Mouse (Mus musculus): ENCODE results near the gene Phf10.
"Not testable (repeated sequence)": the region's sequence is repeated elsewhere in the genome, so short reads cannot be mapped to it uniquely, and the experiment has no call there.

Phf10 gene

DNA sequence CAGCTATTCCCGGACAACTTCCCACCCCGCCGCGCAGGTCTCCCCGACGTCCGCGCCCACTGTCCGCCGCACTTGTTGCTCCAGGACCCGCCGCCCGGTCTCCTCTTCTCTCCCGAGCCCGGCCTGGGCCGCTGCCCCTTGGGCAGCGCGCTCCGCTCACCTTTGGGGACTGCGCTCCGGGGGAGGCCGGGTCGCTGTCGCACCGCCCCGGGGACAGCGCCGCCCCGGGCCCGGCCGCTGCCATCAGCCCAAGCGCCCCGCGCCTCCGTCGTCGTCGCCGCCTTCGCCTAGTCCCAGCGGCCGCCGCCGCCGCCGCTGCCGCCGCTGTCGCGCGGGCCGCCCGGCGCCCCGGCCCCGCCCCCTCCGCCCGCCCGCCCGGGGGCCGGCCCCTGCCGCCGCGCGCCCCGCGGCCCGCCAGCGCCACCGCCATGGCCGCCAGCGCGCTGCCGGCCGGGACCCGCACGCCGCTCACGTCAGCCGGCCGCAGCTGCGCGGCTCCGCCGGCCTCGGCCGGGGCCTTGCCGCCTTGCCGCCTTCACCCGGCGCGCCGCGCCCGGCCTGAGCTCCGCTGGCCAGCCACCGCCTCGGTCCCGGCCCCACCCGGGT is at the start of gene Phf10:
Gene Phf10, minus strand, starts transcription at position 323 of the 606 bp plus-strand sequence.
- peak; percentile 96 for DNase-seq

DNA sequence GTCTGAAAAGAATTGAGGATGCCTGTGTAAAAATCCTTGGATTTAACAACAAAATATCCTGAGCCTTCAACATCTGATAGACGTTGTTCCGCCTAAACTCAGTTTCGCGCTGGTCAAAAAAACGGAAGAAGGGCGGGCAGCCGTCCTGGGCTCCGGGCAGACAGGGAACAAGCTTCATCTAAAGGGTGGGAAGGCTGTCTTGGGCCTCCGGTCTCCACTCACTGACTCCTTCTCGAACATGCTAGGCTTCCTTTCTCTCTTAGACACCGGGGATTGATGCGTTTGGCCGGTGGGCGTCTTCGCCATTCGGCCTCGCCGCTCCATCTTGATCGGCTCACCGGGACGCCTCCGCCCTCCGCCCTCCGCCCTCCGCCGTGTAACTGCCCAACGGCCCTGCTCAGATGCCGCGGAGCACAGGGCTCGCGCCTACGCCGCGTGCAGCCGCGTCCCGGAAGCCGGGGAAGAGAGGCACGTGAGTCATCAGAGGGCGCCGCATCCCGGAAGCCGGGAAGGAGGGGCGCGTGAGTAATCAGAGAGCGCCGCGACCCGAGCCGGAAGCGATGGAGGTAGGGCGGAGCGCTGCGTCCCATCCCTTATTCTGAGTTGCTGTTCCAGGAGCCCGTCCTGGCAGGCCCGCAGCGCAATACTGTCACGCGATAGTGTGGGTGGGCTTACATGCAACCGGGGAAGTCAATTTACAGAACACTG is 48.8 kb upstream of the Phf10 start, which contains the start of gene Gm3435:
Gene Gm3435, plus strand, starts transcription at position 471 of the 708 bp plus-strand sequence.
- not testable (repeated sequence) for DNase-seq

GRCm38 (mm10) chr17:15009088-15009487 is 48.0 kb upstream of the Phf10 start:
- not testable (repeated sequence) for DNase-seq

- DNase-seq, result not testable (repeated sequence)
These were observed 39.0 kb upstream of the Phf10 start for GRCm38 (mm10) chr17:15000047-15000446.

DNA sequence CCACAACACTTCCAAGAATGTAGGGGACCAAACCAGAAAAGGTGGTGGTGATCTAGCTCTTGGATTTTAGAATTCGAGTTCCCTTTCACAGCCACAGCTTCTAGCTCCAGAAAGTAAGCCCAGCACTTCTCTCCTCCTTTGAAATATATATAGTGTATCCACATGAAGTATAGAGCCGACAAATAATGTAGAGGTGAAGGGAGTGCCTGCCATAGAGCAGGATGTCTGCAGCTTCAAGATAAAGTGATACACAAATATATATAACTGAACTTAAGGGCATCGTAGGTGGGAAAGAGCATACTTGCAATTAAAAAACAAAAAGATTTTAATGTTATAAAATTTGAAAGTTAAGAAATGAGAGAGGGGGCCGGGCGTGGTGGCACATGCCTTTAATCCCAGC is 33.1 kb upstream of the Phf10 start:
- not testable (repeated sequence) for DNase-seq

GRCm38 (mm10) chr17:14993139-14993832 is 32.2 kb upstream of the Phf10 start:
- not testable (repeated sequence) for DNase-seq

GRCm38 (mm10) chr17:14992522-14993138 is 31.6 kb upstream of the Phf10 start:
- not testable (repeated sequence) for DNase-seq

- DNase-seq, result peak; percentile 90
These were observed 29.1 kb upstream of the Phf10 start for GRCm38 (mm10) chr17:14990116-14990702.

DNA sequence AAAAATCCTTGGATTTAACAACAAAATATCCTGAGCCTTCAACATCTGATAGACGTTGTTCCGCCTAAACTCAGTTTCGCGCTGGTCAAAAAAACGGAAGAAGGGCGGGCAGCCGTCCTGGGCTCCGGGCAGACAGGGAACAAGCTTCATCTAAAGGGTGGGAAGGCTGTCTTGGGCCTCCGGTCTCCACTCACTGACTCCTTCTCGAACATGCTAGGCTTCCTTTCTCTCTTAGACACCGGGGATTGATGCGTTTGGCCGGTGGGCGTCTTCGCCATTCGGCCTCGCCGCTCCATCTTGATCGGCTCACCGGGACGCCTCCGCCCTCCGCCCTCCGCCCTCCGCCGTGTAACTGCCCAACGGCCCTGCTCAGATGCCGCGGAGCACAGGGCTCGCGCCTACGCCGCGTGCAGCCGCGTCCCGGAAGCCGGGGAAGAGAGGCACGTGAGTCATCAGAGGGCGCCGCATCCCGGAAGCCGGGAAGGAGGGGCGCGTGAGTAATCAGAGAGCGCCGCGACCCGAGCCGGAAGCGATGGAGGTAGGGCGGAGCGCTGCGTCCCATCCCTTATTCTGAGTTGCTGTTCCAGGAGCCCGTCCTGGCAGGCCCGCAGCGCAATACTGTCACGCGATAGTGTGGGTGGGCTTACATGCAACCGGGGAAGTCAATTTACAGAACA is 17.4 kb upstream of the Phf10 start, which contains the start of the genes 9030025P20Rik and Gm3417:
Gene 9030025P20Rik, plus strand, starts transcription at position 107 of the 677 bp plus-strand sequence.
Gene Gm3417, minus strand, starts transcription at position 429 of the 677 bp plus-strand sequence.
- DNase-seq, result not testable (repeated sequence)

GRCm38 (mm10) chr17:14977718-14978361 is 16.8 kb upstream of the Phf10 start:
- DNase-seq, result not testable (repeated sequence)

- DNase-seq, result not testable (repeated sequence)
These were observed 7.4 kb upstream of the Phf10 start for GRCm38 (mm10) chr17:14968373-14968913.

DNA sequence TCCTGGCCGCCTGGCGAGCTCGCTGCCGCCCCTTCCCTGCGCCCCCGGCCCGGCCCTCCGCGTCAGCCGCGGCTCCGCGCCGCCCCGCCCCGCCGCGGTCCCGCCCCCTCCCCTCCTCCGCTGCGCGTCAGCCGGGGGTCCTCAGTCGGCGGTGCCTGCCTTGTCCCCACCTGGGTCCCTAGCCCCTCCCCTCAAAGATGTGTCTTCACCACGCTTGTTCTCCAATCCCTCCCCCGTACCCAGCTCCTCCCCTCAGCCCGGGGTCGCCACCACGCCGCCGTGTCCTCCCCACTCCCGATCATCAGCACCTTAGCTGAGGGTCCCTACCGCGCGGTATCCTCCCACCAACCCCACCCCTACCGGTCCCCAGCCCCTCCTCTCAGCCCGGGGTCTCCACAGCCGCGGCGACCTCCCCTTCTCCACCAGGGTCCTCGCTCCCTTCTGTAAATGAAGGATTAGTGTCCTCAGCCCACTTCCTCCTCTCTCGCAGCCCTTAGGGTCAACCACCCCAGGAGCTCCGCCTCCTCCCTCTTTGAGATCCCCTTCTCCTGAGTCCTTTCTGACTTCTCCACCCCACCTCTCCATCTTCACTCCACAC is 583 bp upstream of the Phf10 start:
- not testable (repeated sequence) for DNase-seq

GRCm38 (mm10) chr17:14960520-14960919 is 553 bp downstream of the Phf10 start:
- peak; percentile 95 for DNase-seq

- peak; percentile 88 for DNase-seq
These were observed 1.1 kb downstream of the Phf10 start for GRCm38 (mm10) chr17:14959979-14960378.

GRCm38 (mm10) chr17:14958686-14959327 is 2.3 kb downstream of the Phf10 start:
- peak; percentile 83 for DNase-seq

DNA sequence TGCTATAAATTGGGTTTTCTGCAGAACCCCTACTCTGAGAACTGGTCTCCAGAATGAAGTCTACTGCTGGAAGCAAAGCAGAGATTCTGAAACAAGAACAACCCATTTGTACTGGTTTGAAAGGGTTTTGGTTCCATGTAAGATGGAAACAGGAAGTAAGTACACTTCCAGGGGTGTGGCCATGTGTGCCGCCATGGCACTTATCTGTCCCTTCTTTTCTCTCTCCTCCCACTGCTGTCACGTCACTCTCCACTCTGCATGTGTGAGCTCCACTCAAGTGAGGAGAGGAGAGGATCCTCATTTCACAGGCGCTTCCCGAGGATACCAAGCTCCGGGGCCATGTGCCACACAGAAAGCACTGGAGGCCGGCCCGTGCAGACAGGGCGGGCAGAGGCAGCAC is 7.6 kb downstream of the Phf10 start:
- DNase-seq, result peak; percentile 96

DNA sequence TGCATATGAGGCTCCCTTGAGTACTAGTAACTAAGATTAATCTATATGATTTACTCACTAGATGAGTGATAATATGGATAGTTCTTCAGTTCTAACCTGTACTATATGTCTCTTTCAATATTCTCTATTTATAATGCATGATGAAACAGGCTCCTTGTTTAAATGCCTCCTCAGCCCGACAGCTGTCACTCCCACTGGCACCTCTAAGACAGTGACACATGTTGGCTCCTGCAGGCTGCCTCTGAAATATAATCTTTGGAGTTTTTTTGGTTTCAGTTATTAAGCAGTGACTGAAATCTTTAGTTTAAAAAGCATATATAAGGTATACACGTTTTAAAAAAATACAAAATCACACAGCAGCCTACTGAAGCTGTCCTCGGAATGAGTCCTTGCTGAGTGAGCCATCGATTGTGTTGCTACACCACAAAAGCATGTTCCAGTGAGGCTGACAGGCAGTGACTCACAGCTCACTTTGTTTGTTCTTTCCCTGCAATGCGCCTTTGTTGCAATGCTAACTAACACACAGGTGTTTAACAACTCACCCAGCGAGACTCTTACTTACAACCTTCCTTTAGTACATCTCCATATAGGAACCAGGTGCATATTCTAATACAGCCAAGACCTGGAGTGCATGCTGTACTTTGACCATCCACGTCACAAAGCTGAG is 11.8 kb downstream of the Phf10 start:
- DNase-seq, result peak; percentile 68

GRCm38 (mm10) chr17:14944551-14944950 is 16.5 kb downstream of the Phf10 start:
- DNase-seq, result no peak

- no peak for DNase-seq
These were observed 17.4 kb downstream of the Phf10 start for GRCm38 (mm10) chr17:14943729-14944059.

Data from heart, adult 11 months (tissue).